Mouse (Mus musculus) kidney, adult 2 months (tissue): ENCODE results near the gene Kpna4. TPM values are rescaled to one million over a fixed set of nuclear protein-coding genes. Genes with fewer than 3 reads are reported as not detected.
A peak's percentile ranks its signal among the peaks of the same experiment; 100 is the strongest.

Experiments used
- DNase-seq: peaks from one replicate; pipeline ENCODE4 v3.0.0; 2021
- H3K27ac ChIP-seq: fragments of 200-500 bp; 2 replicates; pipeline ENCODE4 v1.5.1; 2012; ENCODE audit warnings: low read depth, low read length, control low read depth, inconsistent platforms; ENCODE audit not compliant: insufficient read depth
- H3K27me3 ChIP-seq: fragments of 200-500 bp; replicated peaks from 2 replicates; pipeline ENCODE4 v1.6.1; 2012; ENCODE audit warnings: mild to moderate bottlenecking, moderate library complexity, low read length, inconsistent platforms; ENCODE audit not compliant: control insufficient read depth, insufficient read depth
- H3K36me3 ChIP-seq: fragments of 200-500 bp; 2 replicates; pipeline ENCODE4 v1.6.1; 2012; ENCODE audit warnings: mild to moderate bottlenecking, moderate library complexity, low read length, inconsistent platforms; ENCODE audit not compliant: control insufficient read depth, insufficient read depth
- H3K4me1 ChIP-seq: fragments of 200-500 bp; 2 replicates; pipeline ENCODE4 v1.6.1; 2011; ENCODE audit warnings: low read length; ENCODE audit not compliant: control insufficient read depth, insufficient read depth
- H3K4me3 ChIP-seq: fragments of 200-500 bp; 2 replicates; pipeline ENCODE4 v1.5.1; 2011; ENCODE audit warnings: mild to moderate bottlenecking, low read depth, low read length, control low read depth; ENCODE audit not compliant: insufficient read depth
- CTCF ChIP-seq: fragments of 200-500 bp; conservative IDR thresholded peaks from 2 replicates; pipeline ENCODE4 v1.5.1; 2011; ENCODE audit warnings: low read depth, mild to moderate bottlenecking, control low read depth, low read length, moderate library complexity, mixed read lengths; ENCODE audit not compliant: insufficient read depth, insufficient read length
- POLR2A ChIP-seq: fragments of 200-500 bp; IDR thresholded peaks from one replicate; pipeline ENCODE4 v1.6.1; 2011; ENCODE audit warnings: low read depth, low read length, control low read depth
- WGBS: fragments of 180-500 bp; shearing (Covaris S2); methylation state at CpG from one replicate; pipeline ENCODE4 v1.1.7; 2018; 5-methylcytosine and 5-hydroxymethylcytosine counted together
- polyA plus RNA-seq: library from polyadenylated mRNA; depleted of rRNA; stranded (reverse); fragments of >200 nt; gene quantifications from 2 replicates; pipeline ENCODE4 v1.2.3, GENCODE M21; 2012

The Kpna4 gene
- polyA plus RNA-seq, 1 experiment = 11.3 TPM

GRCm38 (mm10) chr3:69114760-69115159 is 12.2 kb downstream of the Kpna4 start:
- H3K4me3 ChIP-seq = no peak overlapping the region
- no peaks in the 10 kb centered on the region for H3K36me3 ChIP-seq
- TF ChIP-seq POLR2A (no peak), CTCF (no peak)
- H3K27ac ChIP-seq = peak overlapping the region; percentile 85
- WGBS = 30% methylated on average over 1 of the region's 1 CpGs
- peak; percentile 59 for DNase-seq
- H3K4me1 ChIP-seq = peaks cover 32% of the 10 kb centered on the region; the same call in 1 of the 2 replicates
- no peaks in the 10 kb centered on the region for H3K27me3 ChIP-seq

- Histone ChIP-seq H3K4me3 (no peak overlapping the region), H3K4me1 (peaks cover 31% of the 10 kb centered on the region; the same call in 1 of the 2 replicates), H3K27ac (peak overlapping the region; percentile 94), H3K36me3 (no peaks in the 10 kb centered on the region), H3K27me3 (no peaks in the 10 kb centered on the region)
- DNase-seq = no peak
- WGBS = 38% methylated on average over 1 of the region's 1 CpGs
- TF ChIP-seq CTCF (no peak), POLR2A (no peak)
These were observed 13.0 kb downstream of the Kpna4 start for GRCm38 (mm10) chr3:69113956-69114355.

- no peaks in the 10 kb centered on the region for H3K27me3 ChIP-seq
- H3K4me3 ChIP-seq = no peak overlapping the region
- 53% methylated on average over 1 of the region's 1 CpGs for WGBS
- DNase-seq = no peak
- no peaks in the 10 kb centered on the region for H3K36me3 ChIP-seq
- TF ChIP-seq CTCF (no peak), POLR2A (no peak)
- peaks cover 7% of the 10 kb centered on the region; the same call in 1 of the 2 replicates for H3K4me1 ChIP-seq
- no peak overlapping the region for H3K27ac ChIP-seq
These were observed 17.8 kb downstream of the Kpna4 start for GRCm38 (mm10) chr3:69109079-69109478.

- Histone ChIP-seq H3K27me3 (no peaks in the 10 kb centered on the region), H3K4me3 (no peak overlapping the region), H3K36me3 (peaks cover 4% of the 10 kb centered on the region), H3K4me1 (0 out of 2 replicates have a peak, but pooled peaks cover 2% of the 10 kb centered on the region), H3K27ac (peak overlapping the region; percentile 56)
- WGBS = 47% methylated on average over 7 of the region's 7 CpGs
- no peak for TF ChIP-seq POLR2A
- TF ChIP-seq CTCF = no peak
- peak; percentile 72 for DNase-seq
These were observed 32.5 kb downstream of the Kpna4 start for GRCm38 (mm10) chr3:69094456-69094855.

GRCm38 (mm10) chr3:69064005-69064404 is 62.9 kb downstream of the Kpna4 start:
- 15% methylated on average over 1 of the region's 1 CpGs for WGBS

GRCm38 (mm10) chr3:69062764-69063163 is 64.1 kb downstream of the Kpna4 start:
- H3K27ac ChIP-seq = no peak overlapping the region
- H3K4me1 ChIP-seq = no peaks in the 10 kb centered on the region
- no peak for TF ChIP-seq POLR2A
- no peak for TF ChIP-seq CTCF
- H3K36me3 ChIP-seq = no peaks in the 10 kb centered on the region
- no peak overlapping the region for H3K4me3 ChIP-seq
- no peaks in the 10 kb centered on the region for H3K27me3 ChIP-seq
- DNase-seq = no peak
- 83% methylated on average over 1 of the region's 1 CpGs for WGBS

More at GRCm38 (mm10) chr3:69064005-69064404, 62.9 kb downstream of the Kpna4 start:
- no peaks in the 10 kb centered on the region for H3K36me3 ChIP-seq
- no peaks in the 10 kb centered on the region for H3K27me3 ChIP-seq
- no peaks in the 10 kb centered on the region for H3K4me1 ChIP-seq
- H3K4me3 ChIP-seq = no peak overlapping the region
- peak; percentile 36 for DNase-seq
- no peak overlapping the region for H3K27ac ChIP-seq
- TF ChIP-seq CTCF (no peak), POLR2A (no peak)

GRCm38 (mm10) chr3:69060672-69061071 is 66.2 kb downstream of the Kpna4 start:
- H3K4me1 ChIP-seq = no peaks in the 10 kb centered on the region
- 96% methylated on average over 4 of the region's 4 CpGs for WGBS
- no peak overlapping the region for H3K27ac ChIP-seq
- no peaks in the 10 kb centered on the region for H3K27me3 ChIP-seq
- no peak for DNase-seq
- TF ChIP-seq CTCF = no peak
- no peak for TF ChIP-seq POLR2A
- no peaks in the 10 kb centered on the region for H3K36me3 ChIP-seq
- no peak overlapping the region for H3K4me3 ChIP-seq

- WGBS = 87% methylated on average over 3 of the region's 3 CpGs
These were observed 71.0 kb downstream of the Kpna4 start for GRCm38 (mm10) chr3:69055871-69056270.

More at GRCm38 (mm10) chr3:69055871-69056270, 71.0 kb downstream of the Kpna4 start:
- TF ChIP-seq CTCF (no peak), POLR2A (no peak)
- Histone ChIP-seq H3K4me1 (no peaks in the 10 kb centered on the region), H3K4me3 (no peak overlapping the region), H3K27me3 (no peaks in the 10 kb centered on the region), H3K36me3 (no peaks in the 10 kb centered on the region), H3K27ac (no peak overlapping the region)
- DNase-seq = no peak
